Mouse (Mus musculus): Measurements from ENCODE around the gene Tmtc2. TPM values are rescaled to one million over a fixed set of nuclear protein-coding genes. Genes with fewer than 3 reads are reported as not detected.
A peak's percentile ranks its signal among the peaks of the same experiment; 100 is the strongest.

Gene Tmtc2
- 4.7 and 6.2 TPM in 2 replicates for polyA plus RNA-seq (2014; fragmentation: Nextera tagmentation; extraction: Ambion mirVana)

GRCm38 (mm10) chr10:105573908-105574694, at the start of gene Tmtc2:
Gene Tmtc2 (minus strand): TSS chr10:105574451.
- peak within 1 kb of the TSS; percentile 81 for H3K27ac ChIP-seq (ENCODE audit: low read depth, low read length)
- no peaks in the 10 kb centered on the region for H3K9me3 ChIP-seq (ENCODE audit: control insufficient read depth, low read length)
- peak within 1 kb of the TSS; percentile 53 for H3K4me3 ChIP-seq (ENCODE audit: low read depth, low read length)
- no peaks in the 10 kb centered on the region for H3K27me3 ChIP-seq (ENCODE audit: control insufficient read depth, insufficient read depth, low read length)
- no peaks in the 10 kb centered on the region for H3K36me3 ChIP-seq (ENCODE audit: control insufficient read depth, insufficient read depth, low read length)
- DNase-seq (ENCODE audit: low spot score) = peak; percentile 89
- WGBS = under 1% methylated on average over 55 of the region's 61 CpGs
- H3K4me1 ChIP-seq (ENCODE audit: control insufficient read depth, insufficient read depth, low read length) = 0 out of 2 replicates have a peak, but pooled peaks cover 6% of the 10 kb centered on the region
- ATAC-seq (ENCODE audit: insufficient read depth, low FRiP score, low TSS enrichment) = peak; percentile 95
- H3K4me2 ChIP-seq (ENCODE audit: low read depth) = peak within 1 kb of the TSS; percentile 83
- H3K9ac ChIP-seq (ENCODE audit: low read length) = peak within 1 kb of the TSS; percentile 56

GRCm38 (mm10) chr10:105612117-105612516, 37.9 kb upstream of the Tmtc2 start:
- 86% methylated on average over 3 of the region's 3 CpGs for WGBS
- H3K4me1 ChIP-seq (ENCODE audit: control insufficient read depth, insufficient read depth, low read length) = no peaks in the 10 kb centered on the region
- DNase-seq (ENCODE audit: low spot score) (no peak), ATAC-seq (ENCODE audit: insufficient read depth, low FRiP score, low TSS enrichment) (no peak)
- no peak overlapping the region for H3K27ac ChIP-seq (ENCODE audit: low read depth, low read length)
- H3K36me3 ChIP-seq (ENCODE audit: control insufficient read depth, insufficient read depth, low read length) = no peaks in the 10 kb centered on the region
- H3K9ac ChIP-seq (ENCODE audit: low read length) = no peak overlapping the region
- no peak overlapping the region for H3K4me3 ChIP-seq (ENCODE audit: low read depth, low read length)
- H3K4me2 ChIP-seq (ENCODE audit: low read depth) = no peak overlapping the region
- no peaks in the 10 kb centered on the region for H3K9me3 ChIP-seq (ENCODE audit: control insufficient read depth, low read length)
- no peaks in the 10 kb centered on the region for H3K27me3 ChIP-seq (ENCODE audit: control insufficient read depth, insufficient read depth, low read length)

- DNase-seq (ENCODE audit: low spot score) (no peak), ATAC-seq (ENCODE audit: insufficient read depth, low FRiP score, low TSS enrichment) (no peak)
- H3K27me3 ChIP-seq (ENCODE audit: control insufficient read depth, insufficient read depth, low read length) = no peaks in the 10 kb centered on the region
- no peaks in the 10 kb centered on the region for H3K36me3 ChIP-seq (ENCODE audit: control insufficient read depth, insufficient read depth, low read length)
- no peak overlapping the region for H3K4me3 ChIP-seq (ENCODE audit: low read depth, low read length)
- no peak overlapping the region for H3K9ac ChIP-seq (ENCODE audit: low read length)
- no peaks in the 10 kb centered on the region for H3K4me1 ChIP-seq (ENCODE audit: control insufficient read depth, insufficient read depth, low read length)
- H3K27ac ChIP-seq (ENCODE audit: low read depth, low read length) = no peak overlapping the region
- no peaks in the 10 kb centered on the region for H3K9me3 ChIP-seq (ENCODE audit: control insufficient read depth, low read length)
- no peak overlapping the region for H3K4me2 ChIP-seq (ENCODE audit: low read depth)
- 87% methylated on average over 8 of the region's 8 CpGs for whole genome bisulfite sequencing
Measured at GRCm38 (mm10) chr10:105598826-105599225, 24.6 kb upstream of the Tmtc2 start.

- Histone ChIP-seq H3K4me2 (ENCODE audit: low read depth) (no peak overlapping the region), H3K36me3 (ENCODE audit: control insufficient read depth, insufficient read depth, low read length) (no peaks in the 10 kb centered on the region), H3K27me3 (ENCODE audit: control insufficient read depth, insufficient read depth, low read length) (no peaks in the 10 kb centered on the region), H3K4me3 (ENCODE audit: low read depth, low read length) (no peak overlapping the region), H3K27ac (ENCODE audit: low read depth, low read length) (no peak overlapping the region), H3K4me1 (ENCODE audit: control insufficient read depth, insufficient read depth, low read length) (no peaks in the 10 kb centered on the region), H3K9ac (ENCODE audit: low read length) (no peak overlapping the region), H3K9me3 (ENCODE audit: control insufficient read depth, low read length) (no peaks in the 10 kb centered on the region)
- ATAC-seq (ENCODE audit: insufficient read depth, low FRiP score, low TSS enrichment) = no peak
- no peak for DNase-seq (ENCODE audit: low spot score)
- 76% methylated on average over 3 of the region's 3 CpGs for WGBS
Measured at GRCm38 (mm10) chr10:105597226-105597625, 23.0 kb upstream of the Tmtc2 start.

GRCm38 (mm10) chr10:105595480-105596102, 21.3 kb upstream of the Tmtc2 start:
- Histone ChIP-seq H3K4me3 (ENCODE audit: low read depth, low read length) (no peak overlapping the region), H3K27me3 (ENCODE audit: control insufficient read depth, insufficient read depth, low read length) (no peaks in the 10 kb centered on the region), H3K4me1 (ENCODE audit: control insufficient read depth, insufficient read depth, low read length) (no peaks in the 10 kb centered on the region), H3K36me3 (ENCODE audit: control insufficient read depth, insufficient read depth, low read length) (no peaks in the 10 kb centered on the region), H3K9me3 (ENCODE audit: control insufficient read depth, low read length) (no peaks in the 10 kb centered on the region), H3K9ac (ENCODE audit: low read length) (no peak overlapping the region), H3K27ac (ENCODE audit: low read depth, low read length) (no peak overlapping the region), H3K4me2 (ENCODE audit: low read depth) (no peak overlapping the region)
- WGBS = 82% methylated on average over 7 of the region's 7 CpGs
- DNase-seq (ENCODE audit: low spot score) (no peak), ATAC-seq (ENCODE audit: insufficient read depth, low FRiP score, low TSS enrichment) (no peak)

GRCm38 (mm10) chr10:105588141-105588540, 13.9 kb upstream of the Tmtc2 start:
- DNase-seq (ENCODE audit: low spot score) (no peak), ATAC-seq (ENCODE audit: insufficient read depth, low FRiP score, low TSS enrichment) (no peak)
- Histone ChIP-seq H3K4me2 (ENCODE audit: low read depth) (no peak overlapping the region), H3K36me3 (ENCODE audit: control insufficient read depth, insufficient read depth, low read length) (no peaks in the 10 kb centered on the region), H3K4me1 (ENCODE audit: control insufficient read depth, insufficient read depth, low read length) (no peaks in the 10 kb centered on the region), H3K9me3 (ENCODE audit: control insufficient read depth, low read length) (no peaks in the 10 kb centered on the region), H3K27me3 (ENCODE audit: control insufficient read depth, insufficient read depth, low read length) (no peaks in the 10 kb centered on the region), H3K27ac (ENCODE audit: low read depth, low read length) (no peak overlapping the region), H3K9ac (ENCODE audit: low read length) (no peak overlapping the region), H3K4me3 (ENCODE audit: low read depth, low read length) (no peak overlapping the region)

- no peak for DNase-seq (ENCODE audit: low spot score)
- Histone ChIP-seq H3K4me2 (ENCODE audit: low read depth) (no peak overlapping the region), H3K9me3 (ENCODE audit: control insufficient read depth, low read length) (no peaks in the 10 kb centered on the region), H3K4me3 (ENCODE audit: low read depth, low read length) (no peak overlapping the region), H3K9ac (ENCODE audit: low read length) (no peak overlapping the region), H3K36me3 (ENCODE audit: control insufficient read depth, insufficient read depth, low read length) (no peaks in the 10 kb centered on the region), H3K27me3 (ENCODE audit: control insufficient read depth, insufficient read depth, low read length) (no peaks in the 10 kb centered on the region), H3K27ac (ENCODE audit: low read depth, low read length) (no peak overlapping the region), H3K4me1 (ENCODE audit: control insufficient read depth, insufficient read depth, low read length) (no peaks in the 10 kb centered on the region)
- no peak for ATAC-seq (ENCODE audit: insufficient read depth, low FRiP score, low TSS enrichment)
- 77% methylated on average over 2 of the region's 2 CpGs for WGBS
Measured at GRCm38 (mm10) chr10:105579318-105579717, 5.1 kb upstream of the Tmtc2 start.

GRCm38 (mm10) chr10:105578291-105578845, 4.1 kb upstream of the Tmtc2 start:
- no peaks in the 10 kb centered on the region for H3K4me1 ChIP-seq (ENCODE audit: control insufficient read depth, insufficient read depth, low read length)
- no peaks in the 10 kb centered on the region for H3K27me3 ChIP-seq (ENCODE audit: control insufficient read depth, insufficient read depth, low read length)
- no peaks in the 10 kb centered on the region for H3K9me3 ChIP-seq (ENCODE audit: control insufficient read depth, low read length)
- 65% methylated on average over 8 of the region's 8 CpGs for WGBS
- no peak for ATAC-seq (ENCODE audit: insufficient read depth, low FRiP score, low TSS enrichment)
- H3K27ac ChIP-seq (ENCODE audit: low read depth, low read length) = no peak overlapping the region
- no peak overlapping the region for H3K4me2 ChIP-seq (ENCODE audit: low read depth)
- H3K9ac ChIP-seq (ENCODE audit: low read length) = no peak overlapping the region
- H3K4me3 ChIP-seq (ENCODE audit: low read depth, low read length) = no peak overlapping the region
- no peak for DNase-seq (ENCODE audit: low spot score)
- no peaks in the 10 kb centered on the region for H3K36me3 ChIP-seq (ENCODE audit: control insufficient read depth, insufficient read depth, low read length)
